Mouse (Mus musculus): ENCODE measurements around the gene Mfge8. TPM values are rescaled to one million over a fixed set of nuclear protein-coding genes. Genes with fewer than 3 reads are reported as not detected.

Mfge8 gene
- total and polyA plus RNA-seq, 3 experiments = 214 to 669 (median 349) TPM

DNA sequence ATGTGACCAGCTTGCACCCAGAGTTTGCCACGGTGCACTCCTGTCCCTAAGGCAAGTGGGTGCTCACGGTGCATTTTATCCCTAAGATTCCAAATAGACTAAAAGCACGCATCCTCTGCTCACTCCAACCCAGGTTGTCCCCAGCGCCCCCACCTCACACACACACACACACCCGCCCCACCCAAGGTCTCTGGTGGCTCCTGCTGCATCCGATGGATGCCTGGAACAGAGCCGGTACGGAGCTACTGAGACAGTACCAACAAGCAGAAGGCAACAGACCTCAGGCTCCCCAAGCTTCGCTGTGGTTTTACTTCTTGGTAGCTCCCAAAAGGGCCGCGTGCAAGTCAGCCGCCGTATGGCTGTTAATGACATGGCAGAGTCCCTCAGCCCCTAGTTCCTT lies 18.5 kb downstream of the Mfge8 start:
- DNase-seq = no peak

- no peak for DNase-seq
These were observed 19.0 kb downstream of the Mfge8 start for GRCm38 (mm10) chr7:79129883-79130282.

GRCm38 (mm10) chr7:79123465-79123864 lies 25.4 kb downstream of the Mfge8 start:
- DNase-seq = no peak

- no peak for DNase-seq
These were observed 35.0 kb downstream of the Mfge8 start for GRCm38 (mm10) chr7:79113848-79114247.

GRCm38 (mm10) chr7:79096492-79096891 lies 52.4 kb downstream of the Mfge8 start:
- DNase-seq = no peak

DNA sequence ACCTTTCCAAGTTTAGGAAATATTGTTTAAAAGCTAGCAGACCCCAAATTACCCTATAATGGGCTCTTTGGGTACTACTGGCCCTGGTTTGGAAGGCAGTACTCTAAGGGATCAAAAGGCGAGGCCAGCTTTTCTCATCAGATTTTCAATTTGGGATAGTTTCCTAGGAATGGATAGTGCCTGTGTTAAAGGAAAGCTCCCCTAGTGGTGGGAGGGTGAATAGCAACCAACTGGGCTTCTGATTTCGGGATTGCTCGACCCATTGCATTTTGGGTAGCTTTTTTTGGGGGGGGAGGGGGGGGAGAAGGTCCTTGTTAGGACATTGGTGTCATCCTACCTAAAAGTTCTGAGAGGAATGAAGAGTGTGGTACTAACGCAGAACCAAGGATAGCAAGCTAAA lies 59.7 kb downstream of the Mfge8 start:
- peak; percentile 5 for DNase-seq

Other genes with a start within 250 kb of the Mfge8 start
- 10 to 100 TPM in 1 of 2 experiments, 1 to 10 TPM in 1; 5.7 to 12.1 TPM for gene Isg20, start 235.6 kb downstream of the Mfge8 start, total RNA-seq (2021)
- 6.9 and 9.5 TPM in 2 replicates for gene Isg20, start 235.6 kb downstream of the Mfge8 start, polyA plus RNA-seq (2012; rRNA removed)
- 10 to 100 TPM in 1 of 2 experiments, 1 to 10 TPM in 1; 1.4 to 21.7 TPM for gene Acan, start 95.6 kb downstream of the Mfge8 start, total RNA-seq (2021)
- 0.44 and 2.5 TPM in 2 replicates for gene Acan, start 95.6 kb downstream of the Mfge8 start, polyA plus RNA-seq (2012; rRNA removed)
- gene Hapln3, start 18.0 kb downstream of the Mfge8 start, total RNA-seq (2021) = 1 to 10 TPM in 1 of 2 experiments, under 1 TPM in 1; 0.63 to 1.0 TPM
- gene Hapln3, start 18.0 kb downstream of the Mfge8 start, polyA plus RNA-seq (2012; rRNA removed) = 1.5 and 2.2 TPM in 2 replicates
- 1,000 to 10,000 TPM; 1,164 to 1,465 TPM for gene Abhd2, start 124.1 kb upstream of the Mfge8 start, total RNA-seq (2021)
- 187 and 262 TPM in 2 replicates for gene Abhd2, start 124.1 kb upstream of the Mfge8 start, polyA plus RNA-seq (2012; rRNA removed)
- gene Rlbp1, start 238.0 kb upstream of the Mfge8 start, total RNA-seq (2021) = not detected
- gene Rlbp1, start 238.0 kb upstream of the Mfge8 start, polyA plus RNA-seq (2012; rRNA removed) = 0.38 and 0.56 TPM in 2 replicates
- gene Fanci, start 242.9 kb upstream of the Mfge8 start, total RNA-seq (2021) = under 1 TPM; 0.35 to 0.49 TPM
- 0.37 and 0.44 TPM in 2 replicates for gene Fanci, start 242.9 kb upstream of the Mfge8 start, polyA plus RNA-seq (2012; rRNA removed)